Mouse (Mus musculus) C2C12 (cell line): ENCODE results near the gene Ppp1r9b. TPM values are rescaled to one million over a fixed set of nuclear protein-coding genes. Genes with fewer than 3 reads are reported as not detected.

Experiments
- H3K27me3 ChIP-seq: one replicate; pipeline ENCODE4 v1.6.1; 2011; ENCODE audit not compliant: control insufficient read depth, insufficient read depth, insufficient read length
- H3K36me3 ChIP-seq: one replicate; pipeline ENCODE4 v1.6.1; 2011; ENCODE audit not compliant: control insufficient read depth, insufficient read depth
- H3K4me3 ChIP-seq: one replicate; pipeline ENCODE4 v1.5.1; 2011; ENCODE audit warnings: mild to moderate bottlenecking, control low read depth; ENCODE audit not compliant: poor library complexity, insufficient read depth, severe bottlenecking
- H3K79me2 ChIP-seq: one replicate; pipeline ENCODE4 v1.6.1; 2011; ENCODE audit not compliant: control insufficient read depth, insufficient read depth
- H3K79me3 ChIP-seq: one replicate; pipeline ENCODE4 v1.6.1; 2011; ENCODE audit warnings: low read depth, control low read depth
- H3ac ChIP-seq: one replicate; pipeline ENCODE3; 2011; ENCODE audit warnings: low read depth; ENCODE audit not compliant: control insufficient read depth, insufficient read length
- CEBPB ChIP-seq: IDR thresholded peaks from one replicate; pipeline ENCODE4 v1.6.1; 2011; ENCODE audit warnings: low read depth, mild to moderate bottlenecking, control low read depth, moderate library complexity
- CTCF ChIP-seq: IDR thresholded peaks from one replicate; pipeline ENCODE4 v1.5.1; 2011; ENCODE audit not compliant: control insufficient read depth, insufficient read depth, insufficient read length
- FOSL1 ChIP-seq: IDR thresholded peaks from one replicate; pipeline ENCODE4 v1.8.0; 2011; ENCODE audit warnings: mild to moderate bottlenecking, low read length; ENCODE audit not compliant: poor library complexity, insufficient read depth, severe bottlenecking
- MAX ChIP-seq: IDR thresholded peaks from one replicate; pipeline ENCODE4 v1.6.1; 2011; ENCODE audit warnings: mild to moderate bottlenecking, control low read depth
- MYOD1 ChIP-seq: IDR thresholded peaks from one replicate; pipeline ENCODE4 v1.6.1; 2011; ENCODE audit warnings: low read depth; ENCODE audit not compliant: control insufficient read depth, insufficient read length
- MYOG ChIP-seq: IDR thresholded peaks from one replicate; pipeline ENCODE4 v1.6.1; 2011; ENCODE audit not compliant: control insufficient read depth, insufficient read length; ENCODE audit errors: extremely low read depth
- USF1 ChIP-seq: IDR thresholded peaks from one replicate; pipeline ENCODE4 v1.6.1; 2011; ENCODE audit warnings: low read depth, mild to moderate bottlenecking, control low read depth, moderate library complexity
- polyA plus RNA-seq: library from polyadenylated mRNA; unstranded; fragments of >200 nt; fragmentation: generic; extraction: Trizol; gene quantifications from one replicate; pipeline ENCODE4 v1.2.1, GENCODE M21; 2012; ENCODE audit warnings: missing spikeins

Gene Ppp1r9b
- polyA plus RNA-seq, 1 experiment: 31.8 TPM

GRCm38 (mm10) chr11:94992480-94992753 is 1.6 kb downstream of the Ppp1r9b start:
- no peaks in the 10 kb centered on the region for H3K27me3 ChIP-seq
- H3K4me3 ChIP-seq: peak overlapping the region; percentile 79
- peaks cover 41% of the 10 kb centered on the region for H3K79me3 ChIP-seq
- H3K36me3 ChIP-seq: peaks cover 31% of the 10 kb centered on the region
- peaks cover 62% of the 10 kb centered on the region for H3K79me2 ChIP-seq
- TF ChIP-seq CTCF (no peak), USF1 (no peak), CEBPB (no peak), MYOG (no peak)
- peak overlapping the region; percentile 66 for H3ac ChIP-seq

GRCm38 (mm10) chr11:94992754-94993606 is 2.1 kb downstream of the Ppp1r9b start:
- peak overlapping the region; percentile 66 for H3ac ChIP-seq
- TF ChIP-seq MYOG: no peak
- TF ChIP-seq FOSL1: no peak
- TF ChIP-seq CTCF: no peak
- peak; percentile 31 for TF ChIP-seq USF1
- no peak for TF ChIP-seq CEBPB
- TF ChIP-seq MYOD1: no peak
- peak; percentile 84 for TF ChIP-seq MAX
- H3K79me3 ChIP-seq: peaks cover 41% of the 10 kb centered on the region
- H3K27me3 ChIP-seq: no peaks in the 10 kb centered on the region
- H3K79me2 ChIP-seq: peaks cover 62% of the 10 kb centered on the region
- H3K4me3 ChIP-seq: peak overlapping the region; percentile 79
- peaks cover 36% of the 10 kb centered on the region for H3K36me3 ChIP-seq

GRCm38 (mm10) chr11:94994208-94994814 is 3.5 kb downstream of the Ppp1r9b start:
- TF ChIP-seq CEBPB (no peak), FOSL1 (no peak), CTCF (no peak), MYOG (no peak), MYOD1 (no peak), MAX (no peak), USF1 (no peak)
- H3K4me3 ChIP-seq: no peak overlapping the region
- peaks cover 41% of the 10 kb centered on the region for H3K79me3 ChIP-seq
- H3ac ChIP-seq: no peak overlapping the region
- peaks cover 46% of the 10 kb centered on the region for H3K36me3 ChIP-seq
- no peaks in the 10 kb centered on the region for H3K27me3 ChIP-seq
- peaks cover 62% of the 10 kb centered on the region for H3K79me2 ChIP-seq

- H3K36me3 ChIP-seq: peaks cover 46% of the 10 kb centered on the region
- peaks cover 41% of the 10 kb centered on the region for H3K79me3 ChIP-seq
- H3K79me2 ChIP-seq: peaks cover 62% of the 10 kb centered on the region
- H3K4me3 ChIP-seq: no peak overlapping the region
- TF ChIP-seq USF1 (no peak), MAX (no peak), FOSL1 (no peak), CTCF (no peak), MYOD1 (no peak), CEBPB (no peak)
- H3ac ChIP-seq: no peak overlapping the region
- H3K27me3 ChIP-seq: no peaks in the 10 kb centered on the region
Measured at GRCm38 (mm10) chr11:94994947-94995772, 4.3 kb downstream of the Ppp1r9b start.

GRCm38 (mm10) chr11:94996101-94996500 is 5.3 kb downstream of the Ppp1r9b start:
- Histone ChIP-seq H3K36me3 (peaks cover 50% of the 10 kb centered on the region), H3K27me3 (no peaks in the 10 kb centered on the region), H3ac (no peak overlapping the region), H3K4me3 (no peak overlapping the region), H3K79me3 (peaks cover 41% of the 10 kb centered on the region), H3K79me2 (peaks cover 59% of the 10 kb centered on the region)
- no peak for TF ChIP-seq MAX
- no peak for TF ChIP-seq CTCF
- no peak for TF ChIP-seq USF1
- no peak for TF ChIP-seq MYOG
- TF ChIP-seq CEBPB: no peak
